Mouse (Mus musculus): ENCODE data around the gene Neurl1a.

- TF ChIP-seq CTCF (IDR thresholded peaks at IDR 0.05; ENCODE audit: low read depth): no peak
- no peak for TF ChIP-seq EP300 (optimal IDR thresholded peaks at IDR 0.05)
Observed at GRCm38 (mm10) chr19:47230682-47231081, 52.1 kb downstream of the Neurl1a start.

All from stomach, postnatal 0 days (tissue).